Mouse (Mus musculus): ENCODE measurements at regions not wholly inside any gene's neighbourhood (a gene's known extent, or its start where the extent isn't known, plus 50 kb on each side); places are given as distances from the start of the nearest gene placed in this dataset.

- no peak for TF ChIP-seq CTCF (IDR thresholded peaks at IDR 0.05; ENCODE audit: borderline replicate concordance, insufficient read depth, low read depth, low read length)
- no peak for TF ChIP-seq POLR2A (IDR thresholded peaks at IDR 0.05; ENCODE audit: borderline replicate concordance, insufficient read depth, low read length)
Observed at GRCm38 (mm10) chr3:106981323-106981722, 54.6 kb upstream of the Kcna3 start.

All from cerebellum, adult 2 months (tissue).